Mouse (Mus musculus): ENCODE measurements around the gene Slc5a5. TPM values are rescaled to one million over a fixed set of nuclear protein-coding genes. Genes with fewer than 3 reads are reported as not detected.

The Slc5a5 gene
- polyA plus RNA-seq, 1 experiment from 2014 or later = 1.9 TPM

DNA sequence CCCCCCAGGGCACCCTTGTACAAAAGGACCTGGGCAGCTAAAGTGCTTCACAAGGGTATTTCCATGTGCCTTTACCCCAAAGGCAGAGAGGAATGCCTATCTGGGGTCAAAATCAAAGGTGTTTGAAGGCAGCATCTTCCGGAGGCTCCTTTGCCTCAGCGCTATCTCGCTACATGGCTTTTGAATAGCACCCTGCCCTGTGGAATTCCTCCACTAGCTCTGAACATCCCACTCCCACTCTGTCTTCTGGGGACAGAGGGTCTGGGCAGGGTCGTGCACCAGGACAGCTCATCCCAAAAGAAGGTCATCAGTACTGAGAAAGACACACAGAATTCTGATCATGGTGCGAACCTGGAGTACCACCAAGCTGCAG, 23.4 kb downstream of the Slc5a5 start:
- no peaks in the 10 kb centered on the region for H3K27me3 ChIP-seq (ENCODE audit: control insufficient read depth, insufficient read depth, low read depth, low read length)
- no peaks in the 10 kb centered on the region for H3K9me3 ChIP-seq (replicated peaks; ENCODE audit: control insufficient read depth, low read length, poor library complexity, severe bottlenecking)
- H3K4me1 ChIP-seq (ENCODE audit: control insufficient read depth, insufficient read depth, low read length) = peaks cover 41% of the 10 kb centered on the region
- peak overlapping the region; percentile 60 for H3K27ac ChIP-seq (ENCODE audit: low read length)
- no peak overlapping the region for H3K4me3 ChIP-seq (ENCODE audit: low read depth, low read length)
- 0 out of 2 replicates have a peak, but pooled peaks cover 7% of the 10 kb centered on the region for H3K36me3 ChIP-seq (ENCODE audit: control insufficient read depth, insufficient read depth, low read length)
- peak overlapping the region; percentile 59 for H3K9ac ChIP-seq (ENCODE audit: low read depth, low read length)
- 34% methylated on average over 5 of the region's 5 CpGs for WGBS
- ATAC-seq = no peak
- H3K4me2 ChIP-seq (ENCODE audit: low read length) = peak overlapping the region; percentile 0; the same call in 1 of the 2 replicates

DNA sequence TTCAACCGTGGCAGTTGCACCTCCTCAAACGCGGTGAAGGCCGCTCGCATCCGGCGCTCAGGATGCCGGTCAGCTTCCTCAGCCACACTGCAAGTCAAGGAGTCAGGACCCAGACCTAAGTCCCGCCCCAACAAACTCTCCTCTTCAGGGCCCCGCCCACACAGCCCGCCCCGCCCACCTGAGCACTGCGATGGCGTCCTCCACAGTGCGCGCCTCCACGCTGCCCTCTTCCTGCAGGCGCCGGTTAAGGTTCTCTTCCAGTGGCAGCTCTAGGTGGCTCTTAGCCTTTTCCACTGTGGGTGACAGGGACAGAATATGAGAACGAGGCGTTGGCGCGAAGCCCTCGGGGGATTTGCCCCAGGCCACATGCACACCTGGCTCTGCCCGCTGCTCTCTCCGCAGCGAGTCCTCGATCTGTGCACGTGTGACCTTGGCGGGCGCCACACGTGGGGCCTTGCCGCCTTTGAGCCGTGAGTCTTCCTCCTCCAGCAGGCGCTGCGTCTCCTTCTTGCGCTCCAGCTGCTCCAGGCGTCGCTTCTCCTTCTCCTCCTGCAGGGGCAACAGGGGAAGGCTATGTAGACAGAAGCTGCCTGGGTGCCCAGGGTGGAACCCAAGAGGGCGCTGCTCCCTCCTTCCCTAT, 23.9 kb downstream of the Slc5a5 start:
- Histone ChIP-seq H3K4me3 (ENCODE audit: low read depth, low read length) (no peak overlapping the region), H3K36me3 (ENCODE audit: control insufficient read depth, insufficient read depth, low read length) (0 out of 2 replicates have a peak, but pooled peaks cover 7% of the 10 kb centered on the region), H3K27ac (ENCODE audit: low read length) (peak overlapping the region; percentile 60), H3K4me2 (ENCODE audit: low read length) (peak overlapping the region; percentile 0; the same call in 1 of the 2 replicates), H3K9ac (ENCODE audit: low read depth, low read length) (peak overlapping the region; percentile 59), H3K9me3 (replicated peaks; ENCODE audit: control insufficient read depth, low read length, poor library complexity, severe bottlenecking) (no peaks in the 10 kb centered on the region), H3K4me1 (ENCODE audit: control insufficient read depth, insufficient read depth, low read length) (peaks cover 44% of the 10 kb centered on the region), H3K27me3 (ENCODE audit: control insufficient read depth, insufficient read depth, low read depth, low read length) (no peaks in the 10 kb centered on the region)
- ATAC-seq = no peak
- 14% methylated on average over 40 of the region's 40 CpGs for WGBS

DNA sequence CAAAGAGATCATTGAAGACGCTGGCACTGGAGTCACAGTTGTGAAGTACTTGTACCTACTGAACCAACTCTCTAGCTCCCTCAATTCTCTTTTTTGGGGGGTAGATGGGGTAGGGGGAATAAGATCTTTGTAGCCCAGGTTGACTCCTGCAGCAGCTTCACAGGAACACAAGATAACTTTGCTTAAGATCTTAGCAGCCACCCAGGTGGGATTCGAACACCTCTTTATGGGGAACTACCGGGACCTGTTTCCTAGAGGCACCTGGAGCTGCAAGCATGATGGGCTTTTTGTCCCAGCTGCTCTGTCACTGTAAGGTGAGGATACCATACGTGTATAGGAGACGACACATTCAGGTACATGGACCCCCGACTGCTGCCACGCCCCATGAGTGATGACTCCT, 26.0 kb downstream of the Slc5a5 start:
- Histone ChIP-seq H3K27ac (ENCODE audit: low read length) (peak overlapping the region; percentile 97), H3K9me3 (replicated peaks; ENCODE audit: control insufficient read depth, low read length, poor library complexity, severe bottlenecking) (no peaks in the 10 kb centered on the region), H3K4me1 (ENCODE audit: control insufficient read depth, insufficient read depth, low read length) (peaks cover 45% of the 10 kb centered on the region), H3K4me3 (ENCODE audit: low read depth, low read length) (no peak overlapping the region), H3K36me3 (ENCODE audit: control insufficient read depth, insufficient read depth, low read length) (0 out of 2 replicates have a peak, but pooled peaks cover 7% of the 10 kb centered on the region), H3K9ac (ENCODE audit: low read depth, low read length) (peak overlapping the region; percentile 64; the same call in 1 of the 2 replicates), H3K4me2 (ENCODE audit: low read length) (no peak overlapping the region), H3K27me3 (ENCODE audit: control insufficient read depth, insufficient read depth, low read depth, low read length) (no peaks in the 10 kb centered on the region)
- WGBS = 84% methylated on average over 7 of the region's 7 CpGs
- no peak for ATAC-seq

DNA sequence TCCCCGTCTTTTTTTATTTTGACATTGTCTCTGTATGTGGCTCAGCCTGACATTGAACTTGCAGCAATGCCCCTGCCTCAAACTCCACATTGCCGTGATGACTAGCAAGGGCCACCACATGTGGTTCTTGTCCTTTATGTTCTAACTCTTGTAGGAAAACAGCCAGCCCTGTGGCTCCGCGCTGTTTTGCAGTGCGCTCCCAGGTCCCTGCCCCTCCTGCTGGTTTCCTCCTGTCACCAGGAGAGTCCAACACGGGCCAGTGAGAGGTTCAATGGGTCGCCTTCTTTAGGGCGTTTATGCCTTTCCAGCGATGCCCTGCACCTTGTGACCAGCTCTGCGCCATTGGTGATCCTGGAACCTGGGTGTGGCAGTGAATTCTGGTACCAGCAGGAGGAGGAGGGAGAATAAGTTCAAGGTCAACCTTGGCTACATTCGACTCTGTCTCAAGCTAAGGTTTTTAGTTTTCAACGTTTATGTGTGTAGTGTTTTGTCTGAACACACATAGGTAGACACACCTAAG, 26.5 kb downstream of the Slc5a5 start:
- peaks cover 45% of the 10 kb centered on the region for H3K4me1 ChIP-seq (ENCODE audit: control insufficient read depth, insufficient read depth, low read length)
- peak overlapping the region; percentile 56 for H3K4me3 ChIP-seq (ENCODE audit: low read depth, low read length)
- peak; percentile 12 for ATAC-seq
- 0 out of 2 replicates have a peak, but pooled peaks cover 7% of the 10 kb centered on the region for H3K36me3 ChIP-seq (ENCODE audit: control insufficient read depth, insufficient read depth, low read length)
- no peaks in the 10 kb centered on the region for H3K9me3 ChIP-seq (replicated peaks; ENCODE audit: control insufficient read depth, low read length, poor library complexity, severe bottlenecking)
- no peaks in the 10 kb centered on the region for H3K27me3 ChIP-seq (ENCODE audit: control insufficient read depth, insufficient read depth, low read depth, low read length)
- H3K9ac ChIP-seq (ENCODE audit: low read depth, low read length) = peak overlapping the region; percentile 64
- peak overlapping the region; percentile 94 for H3K4me2 ChIP-seq (ENCODE audit: low read length)
- H3K27ac ChIP-seq (ENCODE audit: low read length) = peak overlapping the region; percentile 97
- WGBS = 7% methylated on average over 12 of the region's 12 CpGs

DNA sequence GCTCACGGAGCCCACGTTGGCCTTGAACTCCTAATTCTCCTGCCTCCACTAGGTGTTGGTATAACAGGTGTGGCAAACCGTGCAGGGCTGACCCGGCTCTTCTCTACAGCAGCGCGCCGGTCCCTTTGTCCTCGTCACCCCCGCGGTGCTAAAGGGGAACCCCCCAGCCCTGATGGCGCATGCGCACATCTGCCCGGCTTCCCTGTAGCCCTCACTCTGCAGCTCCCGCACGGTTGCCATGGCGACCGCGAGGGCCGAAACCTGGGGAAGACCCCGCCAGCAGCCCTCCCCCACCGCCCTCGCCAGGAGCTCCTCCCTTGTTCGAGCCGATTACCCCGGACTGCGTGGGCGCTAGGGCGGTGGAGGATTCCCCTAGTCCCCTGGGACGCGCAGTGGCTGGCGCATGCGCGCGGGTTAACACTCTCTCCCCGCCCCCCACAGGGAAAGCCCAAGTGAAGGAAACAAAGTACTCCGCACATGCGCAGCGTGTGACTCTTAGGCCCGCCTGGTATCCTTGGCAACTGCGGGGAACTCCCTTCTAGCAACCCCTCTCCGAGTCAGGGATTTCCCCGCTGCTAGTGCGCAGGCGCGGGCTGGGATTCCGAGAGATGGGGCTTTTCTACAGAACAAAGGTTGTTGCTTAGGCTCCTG, 27.1 kb downstream of the Slc5a5 start:
- Histone ChIP-seq H3K36me3 (ENCODE audit: control insufficient read depth, insufficient read depth, low read length) (0 out of 2 replicates have a peak, but pooled peaks cover 7% of the 10 kb centered on the region), H3K4me1 (ENCODE audit: control insufficient read depth, insufficient read depth, low read length) (peaks cover 45% of the 10 kb centered on the region), H3K4me3 (ENCODE audit: low read depth, low read length) (peak overlapping the region; percentile 56), H3K9me3 (replicated peaks; ENCODE audit: control insufficient read depth, low read length, poor library complexity, severe bottlenecking) (no peaks in the 10 kb centered on the region), H3K9ac (ENCODE audit: low read depth, low read length) (peak overlapping the region; percentile 64), H3K4me2 (ENCODE audit: low read length) (peak overlapping the region; percentile 94), H3K27ac (ENCODE audit: low read length) (peak overlapping the region; percentile 97), H3K27me3 (ENCODE audit: control insufficient read depth, insufficient read depth, low read depth, low read length) (no peaks in the 10 kb centered on the region)
- ATAC-seq = peak; percentile 83
- WGBS = 1% methylated on average over 45 of the region's 46 CpGs

DNA sequence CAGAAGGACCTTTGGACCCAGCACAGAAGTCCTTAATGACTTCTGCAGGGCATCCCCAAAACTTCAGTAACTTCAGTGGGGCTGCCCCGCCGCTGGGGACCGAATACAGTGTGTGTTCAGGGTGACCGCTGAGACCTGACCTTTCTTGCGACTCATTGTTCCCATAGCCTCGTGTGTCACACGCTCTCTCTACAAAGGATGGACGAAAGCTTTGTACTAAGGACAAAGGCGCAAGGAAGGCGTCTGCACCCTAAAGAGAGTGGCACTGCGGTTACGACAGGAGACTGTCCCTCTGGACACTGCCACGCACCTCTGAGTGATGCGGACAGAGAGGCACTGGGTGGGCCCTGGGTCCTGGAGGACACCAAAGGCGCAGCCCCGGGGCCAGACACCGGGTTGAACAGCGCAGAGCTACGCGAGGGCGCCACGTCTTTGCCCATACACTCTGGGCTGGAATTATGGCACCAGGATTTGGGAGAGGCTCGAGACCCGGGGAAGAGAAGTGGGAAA, 27.8 kb downstream of the Slc5a5 start:
- Histone ChIP-seq H3K4me1 (ENCODE audit: control insufficient read depth, insufficient read depth, low read length) (peaks cover 44% of the 10 kb centered on the region), H3K27ac (ENCODE audit: low read length) (peak overlapping the region; percentile 97), H3K27me3 (ENCODE audit: control insufficient read depth, insufficient read depth, low read depth, low read length) (no peaks in the 10 kb centered on the region), H3K36me3 (ENCODE audit: control insufficient read depth, insufficient read depth, low read length) (0 out of 2 replicates have a peak, but pooled peaks cover 7% of the 10 kb centered on the region), H3K4me2 (ENCODE audit: low read length) (peak overlapping the region; percentile 94), H3K9ac (ENCODE audit: low read depth, low read length) (peak overlapping the region; percentile 64), H3K4me3 (ENCODE audit: low read depth, low read length) (peak overlapping the region; percentile 56), H3K9me3 (replicated peaks; ENCODE audit: control insufficient read depth, low read length, poor library complexity, severe bottlenecking) (no peaks in the 10 kb centered on the region)
- ATAC-seq = peak; percentile 37
- under 1% methylated on average over 24 of the region's 24 CpGs for WGBS

DNA sequence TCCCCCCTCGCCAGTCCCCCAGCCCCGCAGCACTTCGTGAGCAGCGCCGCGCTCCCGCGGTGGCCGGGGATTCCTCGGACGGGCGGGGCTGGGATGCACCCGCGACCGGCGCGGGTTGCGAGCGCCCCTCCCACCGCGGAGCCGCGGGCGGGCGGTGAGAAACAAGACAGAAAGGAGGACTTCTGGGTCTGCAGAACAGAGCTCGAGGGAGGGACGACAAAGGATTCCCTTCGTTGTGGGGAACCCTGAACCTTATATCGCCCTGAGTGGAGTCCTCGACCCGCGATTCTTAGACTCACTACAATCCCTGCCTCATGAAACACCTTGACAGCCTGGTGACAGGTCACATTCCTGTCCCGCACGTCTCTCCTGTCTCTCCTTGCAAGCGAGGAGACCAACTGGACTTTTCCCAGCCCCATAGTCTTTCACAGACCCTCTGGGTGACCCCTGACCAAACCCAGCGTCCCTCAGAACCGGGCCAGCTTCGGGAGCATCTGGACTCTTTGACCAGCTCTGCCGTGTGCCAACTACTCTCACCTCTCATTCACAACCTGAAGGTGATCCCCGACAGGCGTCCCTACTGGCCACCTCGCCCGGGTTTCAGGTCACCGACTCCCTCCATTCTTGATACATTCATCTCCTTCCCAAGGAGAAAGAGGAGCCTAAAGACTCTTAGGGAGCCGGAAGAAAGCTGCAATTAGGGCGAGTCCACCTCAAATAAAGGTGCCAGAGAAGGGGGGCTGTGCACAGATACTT, 28.4 kb downstream of the Slc5a5 start:
- Histone ChIP-seq H3K4me3 (ENCODE audit: low read depth, low read length) (peak overlapping the region; percentile 56), H3K27me3 (ENCODE audit: control insufficient read depth, insufficient read depth, low read depth, low read length) (no peaks in the 10 kb centered on the region), H3K4me1 (ENCODE audit: control insufficient read depth, insufficient read depth, low read length) (peaks cover 40% of the 10 kb centered on the region), H3K9me3 (replicated peaks; ENCODE audit: control insufficient read depth, low read length, poor library complexity, severe bottlenecking) (no peaks in the 10 kb centered on the region), H3K36me3 (ENCODE audit: control insufficient read depth, insufficient read depth, low read length) (0 out of 2 replicates have a peak, but pooled peaks cover 7% of the 10 kb centered on the region), H3K27ac (ENCODE audit: low read length) (peak overlapping the region; percentile 97), H3K4me2 (ENCODE audit: low read length) (peak overlapping the region; percentile 94), H3K9ac (ENCODE audit: low read depth, low read length) (peak overlapping the region; percentile 64)
- ATAC-seq = no peak
- 1% methylated on average over 46 of the region's 46 CpGs for WGBS

DNA sequence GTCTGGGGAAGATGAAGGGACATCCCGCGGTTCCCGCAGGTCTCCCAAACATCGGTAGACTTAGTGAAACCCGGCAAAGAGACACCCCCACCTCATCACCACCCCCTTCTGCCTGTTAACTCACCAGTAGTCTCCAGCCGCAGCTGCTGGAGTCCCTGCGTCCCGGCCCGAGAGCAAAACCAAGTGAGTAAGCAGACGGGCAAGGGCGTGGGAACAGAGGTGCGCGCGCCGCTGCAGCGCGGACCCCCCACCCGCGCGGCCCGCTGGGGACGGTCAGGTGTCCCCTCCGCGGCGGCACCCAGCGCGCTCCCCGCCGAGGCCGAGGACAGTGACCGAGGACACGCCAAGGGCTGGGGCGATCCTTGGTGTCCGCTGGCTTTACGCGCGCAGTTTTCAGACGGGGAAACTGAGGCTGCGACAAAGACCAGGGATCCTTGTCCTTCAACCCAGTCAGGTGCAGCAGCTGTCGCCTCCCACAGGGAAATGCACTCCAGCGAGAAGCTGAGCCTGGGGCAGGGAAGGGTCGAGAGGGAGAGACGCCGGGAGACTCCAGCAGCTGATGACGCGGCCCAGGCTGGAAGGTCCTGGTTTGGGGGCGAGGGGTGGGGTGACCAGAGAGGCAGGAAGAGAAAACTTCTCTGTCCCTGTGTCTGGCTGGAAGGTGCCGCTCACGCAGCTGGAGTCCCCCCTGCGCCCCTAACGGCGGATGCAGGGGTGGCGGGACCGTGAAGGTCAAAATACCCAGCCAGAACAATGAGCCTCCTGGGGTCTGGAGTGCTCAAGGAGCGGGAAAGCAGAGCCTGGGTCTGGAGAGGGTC, 29.5 kb downstream of the Slc5a5 start, which contains the start of gene Kcnn1:
TSS of gene Kcnn1 (minus strand) at position 435 of the 818 bp plus-strand sequence.
- Histone ChIP-seq H3K9me3 (replicated peaks; ENCODE audit: control insufficient read depth, low read length, poor library complexity, severe bottlenecking) (no peaks in the 10 kb centered on the region), H3K36me3 (ENCODE audit: control insufficient read depth, insufficient read depth, low read length) (0 out of 2 replicates have a peak, but pooled peaks cover 5% of the 10 kb centered on the region), H3K4me1 (ENCODE audit: control insufficient read depth, insufficient read depth, low read length) (peaks cover 33% of the 10 kb centered on the region), H3K27ac (ENCODE audit: low read length) (peak within 1 kb of the TSS; percentile 97), H3K4me2 (ENCODE audit: low read length) (peak within 1 kb of the TSS; percentile 94), H3K27me3 (ENCODE audit: control insufficient read depth, insufficient read depth, low read depth, low read length) (no peaks in the 10 kb centered on the region), H3K4me3 (ENCODE audit: low read depth, low read length) (peak within 1 kb of the TSS; percentile 56), H3K9ac (ENCODE audit: low read depth, low read length) (peak within 1 kb of the TSS; percentile 64)
- no peak for ATAC-seq
- under 1% methylated on average over 55 of the region's 55 CpGs for WGBS
